Mouse (Mus musculus): ENCODE measurements at regions not wholly inside any gene's neighbourhood (a gene's known extent, or its start where the extent isn't known, plus 50 kb on each side); places are given as distances from the start of the nearest gene placed in this dataset.
"Not testable (repeated sequence)": the region's sequence is repeated elsewhere in the genome, so short reads cannot be mapped to it uniquely, and the experiment has no call there.

- DNase-seq (ENCODE audit: low spot score in 2 of 2), result no peak
Measured at GRCm38 (mm10) chr13:70193270-70193669, 391.1 kb downstream of the Med10 start.

- DNase-seq (ENCODE audit: low spot score in 2 of 2), result no peak
Measured at GRCm38 (mm10) chr13:70195854-70196253, 393.7 kb downstream of the Med10 start.

GRCm38 (mm10) chr13:70198638-70199037 is 396.4 kb downstream of the Med10 start:
- no peak for DNase-seq (ENCODE audit: low spot score in 2 of 2)

- no peak for DNase-seq (ENCODE audit: low spot score in 2 of 2)
Measured at GRCm38 (mm10) chr13:70199087-70199486, 396.9 kb downstream of the Med10 start.

- no peak for DNase-seq (ENCODE audit: low spot score in 2 of 2)
Measured at GRCm38 (mm10) chr13:70205334-70205733, 403.1 kb downstream of the Med10 start.

GRCm38 (mm10) chr13:70210158-70210557 is 408.0 kb downstream of the Med10 start:
- DNase-seq (ENCODE audit: low spot score in 2 of 2), result no peak

- no peak for DNase-seq (ENCODE audit: low spot score in 2 of 2)
Measured at GRCm38 (mm10) chr13:70213017-70213416, 410.8 kb downstream of the Med10 start.

GRCm38 (mm10) chr13:70213622-70214021 is 411.4 kb downstream of the Med10 start:
- no peak for DNase-seq (ENCODE audit: low spot score in 2 of 2)

- no peak for DNase-seq (ENCODE audit: low spot score in 2 of 2)
Measured at GRCm38 (mm10) chr13:70214022-70214654, 411.9 kb downstream of the Med10 start.

GRCm38 (mm10) chr13:70216134-70216533 is 413.9 kb downstream of the Med10 start:
- no peak for DNase-seq (ENCODE audit: low spot score in 2 of 2)

GRCm38 (mm10) chr13:70217429-70218133 is 415.4 kb downstream of the Med10 start:
- DNase-seq (ENCODE audit: low spot score in 2 of 2), result no peak

- DNase-seq (ENCODE audit: low spot score in 2 of 2), result no peak
Measured at GRCm38 (mm10) chr13:70223485-70223884, 413.9 kb downstream of the Ice1 start.

GRCm38 (mm10) chr13:70227167-70227566 is 410.3 kb downstream of the Ice1 start:
- no peak for DNase-seq (ENCODE audit: low spot score in 2 of 2)

GRCm38 (mm10) chr13:70233896-70234799 is 403.3 kb downstream of the Ice1 start:
- peak; percentile 54 to 89 for DNase-seq (ENCODE audit: low spot score in 2 of 2)

- no peak for DNase-seq (ENCODE audit: low spot score in 2 of 2)
Measured at GRCm38 (mm10) chr13:70243598-70244157, 393.8 kb downstream of the Ice1 start.

GRCm38 (mm10) chr13:70260003-70260496 is 377.4 kb downstream of the Ice1 start:
- no peak for DNase-seq (ENCODE audit: low spot score in 2 of 2)

GRCm38 (mm10) chr13:70263654-70264053 is 373.8 kb downstream of the Ice1 start:
- no peak for DNase-seq (ENCODE audit: low spot score in 2 of 2)

- DNase-seq (ENCODE audit: low spot score in 2 of 2), result not testable (repeated sequence)
Measured at GRCm38 (mm10) chr13:70276884-70277378, 360.5 kb downstream of the Ice1 start.

GRCm38 (mm10) chr13:70277667-70278591 is 359.5 kb downstream of the Ice1 start:
- peak; percentile 46 to 94 for DNase-seq (ENCODE audit: low spot score in 2 of 2)
